Mouse (Mus musculus): ENCODE measurements around the gene Rnf121.
"Not testable (repeated sequence)": the region's sequence is repeated elsewhere in the genome, so short reads cannot be mapped to it uniquely, and the experiment has no call there.

Rnf121 gene

DNA sequence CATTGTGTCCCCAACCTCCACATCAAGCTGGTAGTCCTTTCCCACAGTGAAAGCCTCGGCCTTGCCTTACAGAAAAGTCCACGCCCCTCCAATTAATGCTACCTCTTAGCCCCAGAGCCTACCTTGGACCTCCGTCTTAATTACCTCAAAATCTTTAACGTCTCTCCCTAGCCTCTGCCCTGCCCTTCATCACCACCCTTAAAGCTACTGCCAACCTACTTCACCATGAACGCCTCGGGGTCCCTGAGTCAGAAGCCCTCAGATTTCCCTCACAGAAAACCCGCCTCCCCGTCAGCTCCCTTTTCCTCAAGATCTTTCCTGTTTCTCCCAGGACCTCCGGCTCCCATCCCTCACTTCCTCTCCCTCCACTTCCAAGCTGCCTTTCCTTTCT, 619 bp downstream of the Rnf121 start:
- no peak for DNase-seq (ENCODE audit: low spot score)

DNA sequence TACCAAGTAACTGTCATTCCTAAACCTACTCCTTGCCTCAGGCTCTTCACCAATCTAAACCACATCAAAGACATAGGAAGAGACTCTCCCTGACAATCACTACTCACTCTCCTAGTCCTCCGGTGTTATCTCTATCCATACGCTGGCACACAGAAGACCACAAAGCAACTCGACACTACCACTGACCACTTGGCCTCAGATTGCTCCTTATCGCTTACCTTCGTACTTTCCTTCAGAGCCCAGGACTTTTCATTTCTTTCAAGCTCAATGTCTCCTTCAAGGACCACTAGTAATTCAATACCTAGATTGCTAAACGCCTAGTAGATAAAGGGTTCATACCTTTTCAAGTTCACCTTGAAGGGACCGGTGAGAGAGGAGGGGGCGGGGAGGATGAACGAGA, 1.4 kb downstream of the Rnf121 start:
- DNase-seq (ENCODE audit: low spot score), result no peak

DNA sequence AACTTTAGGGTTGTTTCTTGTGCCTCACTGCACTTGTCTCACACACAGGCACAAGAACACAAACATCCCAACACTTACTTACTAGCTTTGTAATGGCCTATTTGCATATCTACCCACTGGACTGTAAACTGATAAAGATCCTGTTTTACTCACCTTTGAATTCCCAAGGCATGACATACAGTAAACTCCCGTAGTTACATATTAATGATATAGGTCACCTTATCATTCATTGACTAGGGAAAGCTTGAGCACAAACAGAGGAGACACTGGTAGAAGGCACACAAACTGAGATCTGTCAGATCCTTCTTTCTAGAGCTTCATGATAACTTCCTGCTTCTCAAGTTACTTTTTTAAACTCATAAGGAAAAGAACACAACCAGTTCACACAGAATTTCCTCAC, 3.1 kb downstream of the Rnf121 start:
- no peak for DNase-seq (ENCODE audit: low spot score)

DNA sequence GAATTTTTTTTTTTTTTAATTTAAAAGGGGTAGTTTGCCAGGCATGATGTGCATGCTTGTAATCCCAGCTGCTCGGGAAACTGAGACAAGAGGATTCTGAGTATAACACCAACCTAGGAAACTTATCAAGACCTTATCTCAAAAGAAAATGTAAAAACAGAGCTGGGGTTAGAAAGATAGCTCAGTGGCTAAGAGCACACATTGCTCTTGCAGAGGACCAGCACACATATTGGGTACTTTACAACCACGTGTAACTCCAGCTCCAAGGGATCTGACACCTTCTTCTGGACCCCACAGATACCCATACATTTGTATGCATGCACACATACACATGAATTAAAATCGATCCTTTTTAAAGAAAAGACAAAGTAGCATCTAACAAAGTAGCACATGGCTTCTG, 3.9 kb downstream of the Rnf121 start:
- DNase-seq (ENCODE audit: low spot score), result no peak

DNA sequence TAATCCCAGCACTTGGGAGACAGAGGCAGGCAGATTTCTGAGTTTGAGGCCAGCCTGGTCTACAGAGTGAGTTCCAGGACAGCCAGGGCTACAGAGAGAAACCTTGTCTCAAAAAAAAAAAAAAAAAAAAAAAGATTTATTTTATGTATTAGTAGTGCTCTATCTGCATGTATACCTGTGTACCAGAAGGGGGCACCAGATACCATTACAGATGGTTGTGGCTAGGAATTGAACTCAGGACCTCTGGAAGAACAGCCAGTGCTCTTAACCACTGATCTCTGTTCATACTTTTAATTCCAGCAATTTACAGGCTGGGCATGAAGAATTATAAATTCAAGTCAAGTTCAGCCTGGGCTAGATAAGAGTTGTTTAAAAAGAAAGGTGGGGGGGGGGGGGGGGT, 16.7 kb downstream of the Rnf121 start:
- DNase-seq (ENCODE audit: low spot score), result peak; percentile 10

DNA sequence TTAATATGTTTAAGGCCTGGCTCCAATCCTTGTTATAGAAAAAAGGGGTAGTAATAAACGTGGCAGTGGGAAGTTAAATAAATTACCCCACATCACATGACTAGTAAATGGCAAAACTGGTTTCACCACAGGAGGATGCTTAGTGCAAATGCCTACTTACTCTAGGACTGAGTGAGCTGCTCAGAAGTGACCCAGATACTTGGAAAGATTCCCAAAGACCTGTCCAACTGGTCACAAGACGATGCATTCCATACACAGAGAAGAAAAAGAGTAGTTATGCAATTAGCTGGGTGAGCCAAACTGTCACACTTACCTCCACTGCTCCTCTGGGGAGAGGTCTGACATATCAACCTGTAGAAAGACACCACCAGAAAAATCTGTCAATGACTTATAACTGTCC, 23.0 kb downstream of the Rnf121 start:
- no peak for DNase-seq (ENCODE audit: low spot score)

DNA sequence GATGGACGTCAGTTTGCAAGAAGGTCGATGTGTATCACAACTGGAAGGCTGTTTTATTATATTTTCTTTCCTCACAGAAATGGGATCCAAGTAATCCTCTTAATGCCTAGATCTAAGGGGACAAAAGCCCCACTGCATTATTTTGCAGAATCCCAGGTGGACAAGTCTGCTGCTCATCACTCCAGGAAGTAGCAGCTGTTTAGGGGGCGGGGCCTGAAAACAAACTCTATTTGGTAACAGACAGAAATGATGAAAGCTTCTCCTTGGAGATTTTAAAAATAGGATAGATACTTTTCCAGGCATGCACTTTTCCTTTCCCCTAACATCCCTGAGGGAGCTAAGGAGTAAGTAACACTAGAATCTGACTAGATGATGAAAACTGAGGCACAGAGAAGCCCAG, 28.0 kb downstream of the Rnf121 start:
- no peak for DNase-seq (ENCODE audit: low spot score)

DNA sequence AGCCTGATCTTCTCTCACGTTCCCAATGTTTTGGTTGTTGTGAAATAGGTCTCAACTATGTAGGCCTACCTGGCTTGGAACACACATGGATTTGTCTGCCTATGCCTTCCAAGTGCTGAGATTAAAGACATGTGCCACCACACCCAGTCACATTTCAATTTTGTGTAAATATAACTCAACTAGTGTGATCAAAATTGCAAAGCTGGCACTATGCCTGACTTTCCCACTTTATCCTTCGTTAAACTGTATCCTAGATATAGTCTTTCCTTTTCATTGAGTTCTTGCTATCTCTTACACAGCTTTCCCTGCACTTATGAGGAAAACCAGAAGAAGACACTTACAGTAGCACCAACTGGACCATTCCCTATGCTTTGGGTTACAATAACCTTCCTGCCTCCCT, 29.7 kb downstream of the Rnf121 start:
- no peak for DNase-seq (ENCODE audit: low spot score)

DNA sequence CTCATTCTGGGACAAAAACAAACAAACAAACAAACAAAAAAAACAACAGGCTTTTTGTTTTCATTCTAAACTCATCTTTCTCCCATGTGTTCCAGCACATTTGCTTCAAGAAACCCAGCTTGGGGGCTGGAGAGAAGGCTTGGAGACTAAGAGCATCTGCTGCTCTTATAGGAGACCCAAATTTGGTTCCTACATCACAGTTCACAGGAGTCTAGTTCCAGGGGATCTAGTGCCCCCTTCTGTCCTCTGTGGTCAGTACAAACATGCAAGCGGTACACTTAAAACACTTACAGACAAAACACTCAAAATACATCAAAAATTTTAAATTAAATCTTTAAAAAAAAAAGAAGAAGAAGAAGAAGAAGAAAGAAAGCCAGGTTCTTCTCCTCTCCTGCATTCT, 30.4 kb downstream of the Rnf121 start:
- peak; percentile 13 for DNase-seq (ENCODE audit: low spot score)

DNA sequence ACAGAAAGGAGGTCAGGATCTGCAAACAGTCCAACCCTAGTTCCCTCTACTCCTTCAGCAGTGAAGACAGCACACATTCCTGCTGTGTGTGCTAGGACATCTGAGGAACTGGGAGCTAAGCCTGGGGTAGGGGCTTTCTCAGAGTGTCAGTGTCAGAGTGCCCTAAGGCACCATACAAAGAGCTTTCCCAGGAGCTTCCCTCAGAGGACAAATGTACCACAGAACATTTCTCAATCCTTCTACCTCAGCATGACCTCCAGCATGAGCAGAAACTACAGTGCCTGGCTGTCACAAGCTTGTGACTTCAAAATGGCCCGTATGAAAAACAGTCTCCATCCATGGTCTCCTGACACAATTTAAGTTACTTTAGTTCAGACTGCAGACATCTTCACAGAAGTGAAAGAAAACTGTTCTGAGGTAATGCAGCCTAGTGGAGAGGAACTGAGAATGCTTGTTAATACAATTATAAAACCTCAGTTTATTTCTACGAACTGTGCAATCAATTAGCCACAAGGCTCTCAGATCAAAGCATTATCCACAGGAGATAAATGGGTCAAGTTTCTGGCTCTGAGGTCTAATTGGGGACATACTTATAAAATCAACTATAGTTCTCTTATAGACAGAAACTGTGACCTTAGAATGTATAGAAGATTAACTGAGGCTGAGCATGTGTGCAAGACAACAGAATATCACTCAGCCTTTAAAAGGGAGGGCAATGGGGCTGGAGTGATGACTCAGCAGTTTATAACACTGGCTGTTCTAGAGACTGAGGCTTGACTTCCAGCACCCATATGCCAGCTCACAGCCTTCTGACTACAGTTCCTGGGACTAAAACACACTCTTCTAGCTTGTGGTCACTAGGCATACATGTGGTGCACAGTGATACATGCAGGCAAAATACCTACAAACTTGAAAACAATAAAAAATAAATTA, 39.8 kb downstream of the Rnf121 start:
- DNase-seq (ENCODE audit: low spot score), result no peak

DNA sequence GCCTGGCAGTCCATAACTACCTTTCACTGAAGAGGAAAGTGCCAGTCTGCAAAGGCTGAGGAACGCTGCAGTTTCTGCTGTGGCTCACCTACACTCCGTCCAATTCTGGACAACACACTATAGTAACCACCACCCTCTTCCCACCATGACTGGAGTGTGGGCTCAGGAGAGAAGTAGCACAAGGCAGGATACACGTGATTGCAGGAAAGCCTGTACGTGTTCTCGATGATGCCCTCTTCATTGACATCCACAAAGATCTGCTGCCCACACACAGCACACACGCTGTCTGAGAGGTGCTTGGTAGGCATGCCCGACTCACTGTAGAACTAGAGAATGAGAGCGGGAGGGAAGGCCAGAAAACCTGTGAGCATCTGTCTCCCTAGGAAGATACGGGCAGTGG, 41.4 kb downstream of the Rnf121 start:
- DNase-seq (ENCODE audit: low spot score), result no peak

DNA sequence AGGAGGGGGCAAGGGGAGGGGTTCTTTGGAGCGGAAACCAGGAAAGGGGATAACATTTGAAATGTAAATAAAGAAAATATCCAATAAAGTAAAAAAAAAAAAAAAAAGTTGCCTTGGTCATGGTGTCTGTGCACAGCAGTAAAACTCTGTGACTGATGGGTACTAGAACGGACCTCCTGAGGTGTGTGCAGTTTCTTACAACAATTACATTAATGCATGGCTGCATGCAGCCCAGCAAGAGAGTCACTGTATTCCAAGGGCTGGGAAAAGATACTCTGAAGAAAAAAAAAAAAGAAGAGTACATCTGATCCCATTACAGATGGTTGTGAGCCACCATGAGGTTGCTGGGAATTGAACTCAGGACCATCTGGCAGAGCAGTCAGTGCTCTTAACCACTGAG, 44.3 kb downstream of the Rnf121 start:
- DNase-seq (ENCODE audit: low spot score), result not testable (repeated sequence)

DNA sequence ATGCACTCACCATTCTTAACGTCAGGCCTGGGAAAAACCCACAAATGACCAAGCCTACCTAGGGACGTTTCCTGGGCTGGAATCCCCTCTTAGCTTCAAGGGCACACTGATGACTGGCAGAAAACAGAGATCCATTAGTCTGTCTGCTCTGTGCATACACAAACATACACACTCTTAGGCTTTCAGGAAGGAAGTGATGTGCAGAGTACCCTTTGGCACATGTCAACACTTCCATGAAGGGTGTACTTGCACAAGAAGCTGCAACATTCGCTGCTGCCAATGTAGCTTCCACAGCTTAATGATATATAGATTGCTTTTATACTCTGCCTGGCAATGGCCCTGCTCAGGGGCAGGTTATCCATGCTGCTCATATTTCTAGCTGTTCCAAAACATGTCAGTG, 45.9 kb downstream of the Rnf121 start:
- DNase-seq (ENCODE audit: low spot score), result no peak

DNA sequence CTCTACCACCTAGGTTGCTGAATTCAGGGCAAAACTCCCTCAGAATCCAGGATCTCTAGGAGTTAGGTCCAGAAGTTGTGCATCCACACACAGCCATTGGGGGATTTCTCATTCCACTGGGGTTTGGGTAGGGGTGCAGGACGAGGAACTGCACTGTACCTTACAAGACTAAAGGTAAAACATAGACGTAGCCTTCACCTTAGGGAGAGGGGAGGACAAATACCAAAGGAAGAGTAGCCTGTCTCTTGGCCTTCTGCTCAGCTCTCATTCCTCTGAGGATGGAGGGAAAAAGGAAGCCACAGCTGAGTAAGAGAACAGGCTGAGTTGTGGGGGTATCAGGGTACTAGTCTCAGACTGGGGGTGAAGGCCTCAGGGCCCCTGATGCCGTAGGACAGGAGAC, 46.7 kb downstream of the Rnf121 start, which contains the start of gene Il18bp:
Il18bp (minus strand) TSS at position 101 of the 400 bp plus-strand sequence.
- no peak for DNase-seq (ENCODE audit: low spot score)

DNA sequence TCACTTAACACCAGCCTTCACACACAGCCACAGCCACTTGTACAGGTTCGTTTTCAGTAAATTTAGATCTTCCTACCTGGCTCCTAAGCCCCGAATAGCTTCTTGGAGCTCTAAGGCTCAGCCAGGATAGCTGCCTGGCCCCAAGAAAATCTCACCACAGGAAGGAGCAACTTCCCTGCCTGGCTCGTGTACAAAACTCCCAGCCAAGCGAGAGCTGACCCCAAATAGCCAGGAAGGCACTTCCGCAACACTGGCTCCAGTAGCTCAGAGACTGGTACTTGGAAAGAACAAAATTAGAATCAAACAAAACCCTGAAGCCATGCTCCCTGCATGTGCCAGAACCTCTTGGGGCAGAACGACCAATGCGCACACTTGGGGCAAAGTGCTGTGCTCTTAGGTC, 47.2 kb downstream of the Rnf121 start:
- DNase-seq (ENCODE audit: low spot score), result no peak

DNA sequence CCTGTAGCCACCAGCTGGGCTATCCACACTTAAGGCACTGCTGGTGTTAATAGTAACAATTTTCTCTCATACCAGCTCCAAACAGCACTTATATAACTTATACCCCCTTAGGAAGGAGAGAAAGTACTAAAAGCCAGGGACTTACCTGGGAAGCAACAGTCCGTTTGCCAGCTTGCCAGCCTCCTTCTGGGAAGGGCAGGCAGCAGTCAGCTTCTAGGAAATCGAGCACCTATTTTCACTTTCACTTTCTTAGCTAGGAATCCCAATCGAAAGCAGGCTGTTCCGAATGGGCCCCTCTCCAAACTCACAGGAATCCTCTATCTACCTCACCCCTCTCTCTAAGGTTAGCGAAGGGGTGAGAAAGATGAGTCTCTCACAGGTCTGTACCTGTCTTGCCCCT, 47.8 kb downstream of the Rnf121 start:
- DNase-seq (ENCODE audit: low spot score), result no peak

DNA sequence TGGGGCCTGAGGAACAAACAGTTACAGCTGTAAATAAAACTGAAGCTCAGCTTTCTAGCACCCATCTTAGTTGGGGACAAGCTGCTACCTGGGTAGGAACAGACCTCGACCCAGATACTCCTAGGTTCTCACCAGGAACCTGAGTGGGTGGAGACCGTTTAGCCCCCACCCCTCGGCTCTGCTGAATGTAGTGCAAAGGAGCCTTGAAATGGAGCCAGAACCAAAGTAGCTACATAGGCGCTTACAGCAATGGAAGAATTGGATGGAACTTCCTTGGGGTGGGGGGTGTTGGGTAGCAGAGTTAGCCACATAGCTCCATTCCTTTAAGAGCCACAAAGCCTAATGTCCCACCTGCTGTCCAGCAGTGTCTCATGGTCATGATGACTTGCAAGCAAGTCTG, 48.3 kb downstream of the Rnf121 start:
- no peak for DNase-seq (ENCODE audit: low spot score)

DNA sequence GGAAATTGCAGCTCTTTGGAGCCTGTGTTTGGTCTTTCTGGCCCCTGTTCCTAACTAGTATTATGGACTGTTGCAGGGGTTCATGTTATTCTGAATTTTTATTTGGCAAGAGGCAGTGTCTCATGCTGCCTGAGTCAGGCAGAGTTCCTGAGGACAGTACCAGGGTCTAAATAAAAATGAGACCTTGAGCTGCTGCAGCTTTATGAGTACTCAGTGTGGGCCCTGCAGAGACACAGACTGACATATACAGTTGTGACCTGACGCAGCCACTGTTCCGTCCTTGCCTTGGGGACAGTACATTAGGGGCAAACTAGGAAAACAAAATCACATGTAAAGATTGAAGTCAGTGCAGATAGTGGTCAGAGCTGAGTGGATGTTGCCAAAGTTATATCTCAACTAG, 50.3 kb downstream of the Rnf121 start:
- DNase-seq (ENCODE audit: low spot score), result no peak

DNA sequence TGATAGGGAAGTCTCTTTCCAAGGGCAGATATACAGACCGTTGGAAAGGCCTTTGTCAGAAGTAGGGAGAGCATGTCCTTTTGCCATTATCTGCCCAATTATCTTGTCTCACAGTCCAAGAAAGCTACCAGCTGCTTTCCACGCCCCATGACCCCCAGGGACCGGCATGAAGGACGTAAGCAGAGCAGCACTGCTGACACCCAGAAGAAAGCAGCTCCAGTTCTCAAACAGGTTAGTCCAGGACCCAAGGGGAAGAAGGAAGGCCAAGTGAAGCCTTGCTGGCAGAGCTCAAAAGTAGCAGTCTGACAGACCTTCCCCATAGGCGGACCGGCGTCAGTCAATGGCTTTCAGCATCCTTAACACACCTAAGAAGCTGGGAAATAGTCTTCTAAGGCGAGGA, 51.9 kb downstream of the Rnf121 start:
- no peak for DNase-seq (ENCODE audit: low spot score)

DNA sequence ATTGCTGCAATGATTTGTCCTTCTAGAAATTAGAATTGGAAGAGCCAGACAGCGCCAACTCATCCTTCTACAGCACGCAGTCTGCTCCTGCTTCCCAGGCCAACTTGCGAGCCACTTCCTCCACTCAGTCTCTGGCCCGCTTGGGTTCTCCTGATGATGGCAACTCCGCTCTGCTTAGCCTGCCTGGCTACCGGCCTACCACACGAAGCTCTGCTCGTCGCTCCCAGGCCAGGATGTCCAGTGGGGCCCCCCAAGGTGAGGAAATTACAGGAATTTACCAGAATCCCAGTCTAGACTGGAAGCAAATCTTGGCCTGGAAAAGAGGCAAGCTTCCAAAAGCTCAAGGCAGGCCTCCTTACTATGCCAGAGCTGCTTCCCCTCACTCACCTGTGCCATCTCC, 53.4 kb downstream of the Rnf121 start:
- DNase-seq (ENCODE audit: low spot score), result no peak

DNA sequence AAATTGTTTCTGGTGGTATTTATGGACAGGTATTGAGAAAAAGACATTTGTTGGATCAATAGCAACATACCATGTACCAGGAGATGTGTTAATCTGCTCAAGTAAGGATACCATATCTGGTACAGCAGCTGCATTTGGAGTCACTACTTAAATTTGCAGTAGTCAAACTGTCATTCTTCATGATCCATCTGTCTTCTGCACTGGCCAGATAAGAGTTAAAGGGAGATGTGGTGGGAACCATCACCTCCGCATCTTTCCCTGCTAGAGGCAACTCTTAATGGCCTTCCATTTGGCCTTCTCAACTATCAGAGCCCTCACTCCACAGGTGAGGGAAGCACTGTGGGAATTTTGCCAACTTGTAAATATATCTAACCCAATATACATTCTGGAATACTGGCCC, 58.7 kb downstream of the Rnf121 start:
- DNase-seq (ENCODE audit: low spot score), result no peak

DNA sequence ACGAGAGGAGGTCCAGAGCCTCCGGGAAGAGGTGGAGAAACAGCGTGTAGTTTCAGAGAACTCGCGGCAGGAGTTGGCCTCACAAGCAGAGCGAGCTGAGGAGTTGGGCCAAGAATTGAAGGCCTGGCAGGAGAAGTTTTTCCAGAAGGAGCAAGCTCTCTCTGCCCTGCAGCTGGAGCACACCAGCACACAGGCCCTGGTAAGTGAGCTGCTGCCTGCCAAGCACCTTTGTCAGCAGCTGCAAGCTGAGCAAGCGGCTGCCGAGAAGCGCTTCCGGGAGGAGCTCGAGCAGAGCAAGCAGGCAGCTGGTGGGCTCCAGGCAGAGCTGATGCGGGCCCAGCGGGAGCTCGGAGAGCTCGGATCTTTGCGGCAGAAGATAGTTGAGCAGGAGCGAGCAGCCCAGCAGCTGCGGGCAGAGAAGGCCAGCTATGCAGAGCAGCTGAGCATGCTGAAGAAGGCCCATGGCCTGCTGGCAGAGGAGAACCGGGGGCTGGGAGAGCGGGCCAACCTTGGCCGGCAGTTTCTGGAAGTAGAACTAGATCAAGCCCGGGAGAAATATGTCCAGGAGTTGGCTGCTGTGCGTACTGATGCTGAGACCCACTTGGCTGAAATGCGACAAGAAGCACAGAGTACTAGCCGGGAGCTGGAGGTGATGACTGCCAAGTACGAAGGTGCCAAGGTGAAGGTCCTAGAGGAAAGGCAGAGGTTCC, 64.2 kb downstream of the Rnf121 start:
- no peak for DNase-seq (ENCODE audit: low spot score)

DNA sequence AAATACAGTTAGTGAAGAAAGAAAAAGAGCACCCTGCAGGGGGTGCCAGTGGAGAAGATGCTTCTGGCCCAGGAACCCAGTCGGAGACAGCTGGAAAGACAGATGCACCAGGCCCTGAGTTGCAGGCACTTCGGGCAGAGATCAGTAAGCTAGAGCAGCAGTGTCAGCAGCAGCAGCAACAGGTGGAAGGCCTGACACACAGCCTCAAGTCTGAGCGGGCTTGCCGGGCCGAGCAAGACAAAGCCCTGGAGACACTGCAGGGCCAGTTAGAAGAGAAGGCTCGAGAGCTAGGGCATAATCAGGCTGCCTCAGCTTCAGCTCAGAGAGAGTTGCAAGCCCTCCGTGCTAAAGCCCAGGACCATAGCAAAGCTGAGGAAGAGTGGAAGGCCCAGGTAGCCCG, 65.0 kb downstream of the Rnf121 start:
- no peak for DNase-seq (ENCODE audit: low spot score)

Measured in embryo, embryonic 10.5 days (tissue).